Mouse (Mus musculus) intestine, embryonic 14.5 days (tissue): ENCODE data around the gene Oxt. TPM values are rescaled to one million over a fixed set of nuclear protein-coding genes. Genes with fewer than 3 reads are reported as not detected.

Experiments
- ATAC-seq: fragments of 200-750 bp; cut with Nextera tagmentation; replicated peaks from 2 replicates; pipeline ENCODE4 v1.8.0; 2017; ENCODE audit warnings: low read depth, moderate number of reproducible peaks, moderate TSS enrichment, moderate library complexity; ENCODE audit not compliant: low FRiP score, low TSS enrichment
- DNase-seq: peaks from one replicate; pipeline ENCODE4 v3.0.0-alpha.2; 2018; ENCODE audit warnings: low spot score
- H3K27ac ChIP-seq: fragments of 300-500 bp; sonication (generic); 2 replicates; pipeline ENCODE4 v1.5.1; 2014; ENCODE audit warnings: low read depth, mild to moderate bottlenecking, control low read depth
- H3K27me3 ChIP-seq: fragments of 300-500 bp; sonication (generic); replicated peaks from 2 replicates; pipeline ENCODE4 v1.6.1; 2014; ENCODE audit warnings: low read length, control low read depth; ENCODE audit not compliant: control insufficient read depth, insufficient read depth
- H3K36me3 ChIP-seq: fragments of 300-500 bp; sonication (generic); 2 replicates; pipeline ENCODE4 v1.6.1; 2014; ENCODE audit warnings: low read length, control low read depth; ENCODE audit not compliant: control insufficient read depth, insufficient read depth
- H3K4me1 ChIP-seq: fragments of 300-500 bp; sonication (generic); replicated peaks from 2 replicates; pipeline ENCODE4 v1.6.1; 2014; ENCODE audit warnings: low read length, control low read depth, mixed read lengths; ENCODE audit not compliant: control insufficient read depth, insufficient read depth
- H3K4me2 ChIP-seq: fragments of 300-500 bp; sonication (generic); 2 replicates; pipeline ENCODE4 v1.6.1; 2014; ENCODE audit warnings: low read length
- H3K4me3 ChIP-seq: fragments of 300-500 bp; sonication (generic); 2 replicates; pipeline ENCODE4 v1.5.1; 2014; ENCODE audit warnings: low read depth, low read length, control low read depth, mixed read lengths
- H3K9ac ChIP-seq: fragments of 300-500 bp; sonication (generic); 2 replicates; pipeline ENCODE4 v1.6.1; 2014; ENCODE audit warnings: mild to moderate bottlenecking, low read length
- H3K9me3 ChIP-seq: fragments of 300-500 bp; sonication (generic); 2 replicates; pipeline ENCODE4 v1.6.1; 2016; ENCODE audit warnings: low read length, control low read depth; ENCODE audit not compliant: control insufficient read depth
- WGBS: fragments of 180-500 bp; shearing (Covaris S2); extraction: QIAGEN DNeasy Blood & Tissue Kit; methylation state at CpG from one replicate; pipeline ENCODE4 v1.1.7; 2014; 5-methylcytosine and 5-hydroxymethylcytosine counted together
- polyA plus RNA-seq: library from polyadenylated mRNA; unstranded; fragments of >200 nt; fragmentation: Nextera tagmentation; extraction: Ambion mirVana; gene quantifications from 2 replicates; pipeline ENCODE4 v1.2.1, GENCODE M21; 2014

The Oxt gene
- polyA plus RNA-seq, 1 experiment from 2014 or later: not detected

- H3K36me3 ChIP-seq: peaks cover 93% of the 10 kb centered on the region
- H3K27ac ChIP-seq: no peak overlapping the region
- H3K4me3 ChIP-seq: no peak overlapping the region
- no peak overlapping the region for H3K9ac ChIP-seq
- H3K9me3 ChIP-seq: no peaks in the 10 kb centered on the region
- WGBS: 87% methylated on average over 8 of the region's 8 CpGs
- ATAC-seq: no peak
- H3K27me3 ChIP-seq: no peaks in the 10 kb centered on the region
- DNase-seq: no peak
- H3K4me1 ChIP-seq: no peaks in the 10 kb centered on the region
- no peak overlapping the region for H3K4me2 ChIP-seq
Measured at GRCm38 (mm10) chr2:130546957-130547356, 29.0 kb upstream of the Oxt start.

- H3K36me3 ChIP-seq: peaks cover 75% of the 10 kb centered on the region
- no peak for ATAC-seq
Measured at GRCm38 (mm10) chr2:130554841-130555240, 21.1 kb upstream of the Oxt start.

GRCm38 (mm10) chr2:130556292-130556691 is 19.7 kb upstream of the Oxt start:
- Histone ChIP-seq H3K9ac (no peak overlapping the region), H3K27me3 (no peaks in the 10 kb centered on the region), H3K4me2 (no peak overlapping the region), H3K4me1 (no peaks in the 10 kb centered on the region), H3K27ac (no peak overlapping the region), H3K4me3 (no peak overlapping the region), H3K36me3 (peaks cover 62% of the 10 kb centered on the region), H3K9me3 (no peaks in the 10 kb centered on the region)
- ATAC-seq (no peak), DNase-seq (no peak)
- 91% methylated on average over 1 of the region's 1 CpGs for WGBS

More at GRCm38 (mm10) chr2:130554841-130555240, 21.1 kb upstream of the Oxt start:
- no peaks in the 10 kb centered on the region for H3K4me1 ChIP-seq
- no peak overlapping the region for H3K4me2 ChIP-seq
- 87% methylated on average over 7 of the region's 7 CpGs for WGBS
- no peak overlapping the region for H3K9ac ChIP-seq
- no peak overlapping the region for H3K27ac ChIP-seq
- H3K4me3 ChIP-seq: no peak overlapping the region
- no peak for DNase-seq
- H3K9me3 ChIP-seq: no peaks in the 10 kb centered on the region
- no peaks in the 10 kb centered on the region for H3K27me3 ChIP-seq

- Histone ChIP-seq H3K27ac (no peak overlapping the region), H3K36me3 (peaks cover 51% of the 10 kb centered on the region), H3K4me1 (no peaks in the 10 kb centered on the region), H3K27me3 (no peaks in the 10 kb centered on the region), H3K9me3 (no peaks in the 10 kb centered on the region), H3K4me3 (no peak overlapping the region), H3K4me2 (no peak overlapping the region), H3K9ac (no peak overlapping the region)
- ATAC-seq (no peak), DNase-seq (no peak)
- 93% methylated on average over 2 of the region's 2 CpGs for WGBS
Measured at GRCm38 (mm10) chr2:130557462-130557861, 18.5 kb upstream of the Oxt start.

- ATAC-seq (no peak), DNase-seq (no peak)
- Histone ChIP-seq H3K4me1 (no peaks in the 10 kb centered on the region), H3K27me3 (no peaks in the 10 kb centered on the region), H3K4me2 (no peak overlapping the region), H3K9ac (no peak overlapping the region), H3K9me3 (no peaks in the 10 kb centered on the region), H3K27ac (no peak overlapping the region), H3K36me3 (peaks cover 45% of the 10 kb centered on the region), H3K4me3 (no peak overlapping the region)
- WGBS: 70% methylated on average over 2 of the region's 2 CpGs
Measured at GRCm38 (mm10) chr2:130558015-130558414, 18.0 kb upstream of the Oxt start.

GRCm38 (mm10) chr2:130563212-130564055 is 12.5 kb upstream of the Oxt start, which contains the start of gene Mrps26:
Gene Mrps26, plus strand, starts transcription at chr2:130563742.
- H3K36me3 ChIP-seq: peaks cover 26% of the 10 kb centered on the region
- peaks cover 9% of the 10 kb centered on the region; the same call in 1 of the 2 replicates for H3K4me1 ChIP-seq
- no peaks in the 10 kb centered on the region for H3K27me3 ChIP-seq
- peak within 1 kb of the TSS; percentile 92 for H3K4me3 ChIP-seq
- H3K9me3 ChIP-seq: no peaks in the 10 kb centered on the region
- H3K27ac ChIP-seq: no peak within 1 kb of the TSS; the same call in 1 of the 2 replicates
- peak within 1 kb of the TSS; percentile 82 for H3K4me2 ChIP-seq
- WGBS: under 1% methylated on average over 61 of the region's 61 CpGs
- DNase-seq (peak; percentile 93), ATAC-seq (peak; percentile 98)
- peak within 1 kb of the TSS; percentile 81 for H3K9ac ChIP-seq

- H3K27ac ChIP-seq: no peak overlapping the region
- peak overlapping the region; percentile 92 for H3K4me3 ChIP-seq
- no peak for DNase-seq
- H3K36me3 ChIP-seq: peaks cover 26% of the 10 kb centered on the region
- no peaks in the 10 kb centered on the region for H3K27me3 ChIP-seq
- H3K9ac ChIP-seq: peak overlapping the region; percentile 81
- H3K4me1 ChIP-seq: peaks cover 9% of the 10 kb centered on the region; the same call in 1 of the 2 replicates
- peak; percentile 14 for ATAC-seq
- no peaks in the 10 kb centered on the region for H3K9me3 ChIP-seq
- peak overlapping the region; percentile 82 for H3K4me2 ChIP-seq
- WGBS: under 1% methylated on average over 23 of the region's 23 CpGs
Measured at GRCm38 (mm10) chr2:130564063-130564462, 11.9 kb upstream of the Oxt start.

- ATAC-seq: no peak
- DNase-seq: no peak
- H3K27ac ChIP-seq: no peak overlapping the region
- no peaks in the 10 kb centered on the region for H3K9me3 ChIP-seq
- peaks cover 26% of the 10 kb centered on the region for H3K36me3 ChIP-seq
- H3K4me3 ChIP-seq: no peak overlapping the region
- no peaks in the 10 kb centered on the region for H3K27me3 ChIP-seq
- H3K4me1 ChIP-seq: peaks cover 9% of the 10 kb centered on the region; the same call in 1 of the 2 replicates
- H3K4me2 ChIP-seq: peak overlapping the region; percentile 82; the same call in 1 of the 2 replicates
- H3K9ac ChIP-seq: 0 out of 2 replicates have a peak overlapping the region, but pooled peaks have one; percentile 5
- WGBS: 88% methylated on average over 8 of the region's 8 CpGs
Measured at GRCm38 (mm10) chr2:130564983-130565382, 11.0 kb upstream of the Oxt start.
